Mouse (Mus musculus) forebrain, embryonic 16.5 days (tissue): Measurements from ENCODE around the gene Crebl2. TPM values are rescaled to one million over a fixed set of nuclear protein-coding genes. Genes with fewer than 3 reads are reported as not detected.

ENCODE experiments used
- ATAC-seq: fragments of 200-750 bp; cut with Nextera tagmentation; 2 replicates; pipeline ENCODE4 v1.8.0; 2017; ENCODE audit warnings: mild to moderate bottlenecking, moderate library complexity
- H3K27ac ChIP-seq: fragments of 300-500 bp; sonication (generic); 2 replicates; pipeline ENCODE4 v1.5.1; 2014; ENCODE audit warnings: low read length, control low read depth
- H3K27me3 ChIP-seq: fragments of 300-500 bp; sonication (generic); replicated peaks from 2 replicates; pipeline ENCODE4 v1.6.1; 2014; ENCODE audit warnings: low read length; ENCODE audit not compliant: control insufficient read depth, insufficient read depth
- H3K36me3 ChIP-seq: fragments of 300-500 bp; sonication (generic); 2 replicates; pipeline ENCODE4 v1.6.1; 2014; ENCODE audit not compliant: control insufficient read depth, insufficient read depth
- H3K4me1 ChIP-seq: fragments of 300-500 bp; sonication (generic); replicated peaks from 2 replicates; pipeline ENCODE4 v1.6.1; 2014; ENCODE audit warnings: low read length; ENCODE audit not compliant: control insufficient read depth, insufficient read depth
- H3K4me2 ChIP-seq: fragments of 300-500 bp; sonication (generic); 2 replicates; pipeline ENCODE4 v1.6.1; 2014; ENCODE audit warnings: mild to moderate bottlenecking, low read length, control low read depth
- H3K4me3 ChIP-seq: fragments of 300-500 bp; sonication (generic); replicated peaks from 2 replicates; pipeline ENCODE4 v1.5.1; 2014; ENCODE audit warnings: mild to moderate bottlenecking, low read length, control low read depth
- H3K9ac ChIP-seq: fragments of 300-500 bp; sonication (generic); replicated peaks from 2 replicates; pipeline ENCODE4 v1.6.1; 2014; ENCODE audit warnings: low read depth, low read length, control low read depth
- H3K9me3 ChIP-seq: fragments of 300-500 bp; sonication (generic); 2 replicates; pipeline ENCODE4 v1.6.1; 2016; ENCODE audit warnings: low read length; ENCODE audit not compliant: control insufficient read depth
- WGBS: fragments of 180-500 bp; shearing (Covaris S2); extraction: QIAGEN DNeasy Blood & Tissue Kit; methylation state at CpG from one replicate; pipeline ENCODE4 v1.1.7; 2014; 5-methylcytosine and 5-hydroxymethylcytosine counted together
- polyA plus RNA-seq: library from polyadenylated mRNA; unstranded; fragments of >200 nt; fragmentation: Nextera tagmentation; extraction: Ambion mirVana; gene quantifications from 2 replicates; pipeline ENCODE4 v1.2.1, GENCODE M21; 2015

Crebl2 gene
- polyA plus RNA-seq, 1 experiment from 2014 or later, result 4.3 TPM

DNA sequence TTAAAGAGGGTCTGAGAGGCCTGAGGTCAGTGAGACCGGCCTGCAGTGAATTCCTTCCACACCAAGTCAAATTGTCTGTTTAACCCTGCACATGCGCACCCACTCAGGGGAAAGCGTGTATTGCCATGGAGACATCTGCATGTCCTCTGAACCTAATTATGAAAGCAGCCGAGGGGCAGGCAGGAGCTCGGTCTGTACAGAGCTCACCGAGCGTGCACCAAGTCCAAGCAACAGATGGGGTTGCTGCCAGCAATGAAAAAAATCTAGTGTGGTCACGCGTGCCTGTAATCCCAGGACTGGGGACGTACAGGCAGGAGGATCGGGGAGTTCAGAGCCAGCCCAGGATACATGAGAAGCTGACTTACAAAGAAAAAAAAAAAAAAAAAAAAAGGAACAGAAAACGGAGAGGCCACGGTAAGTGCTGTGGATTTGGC lies 32.7 kb downstream of the Crebl2 start:
- no peaks in the 10 kb centered on the region for H3K27me3 ChIP-seq
- peak overlapping the region; percentile 25 for H3K4me3 ChIP-seq
- H3K9ac ChIP-seq, result peak overlapping the region; percentile 47
- peaks cover 12% of the 10 kb centered on the region for H3K4me1 ChIP-seq
- 0 out of 2 replicates have a peak, but pooled peaks cover 2% of the 10 kb centered on the region for H3K36me3 ChIP-seq
- no peaks in the 10 kb centered on the region for H3K9me3 ChIP-seq
- 7% methylated on average over 13 of the region's 13 CpGs for WGBS
- H3K27ac ChIP-seq, result peak overlapping the region; percentile 39
- H3K4me2 ChIP-seq, result peak overlapping the region; percentile 64
- ATAC-seq, result peak; percentile 62

DNA sequence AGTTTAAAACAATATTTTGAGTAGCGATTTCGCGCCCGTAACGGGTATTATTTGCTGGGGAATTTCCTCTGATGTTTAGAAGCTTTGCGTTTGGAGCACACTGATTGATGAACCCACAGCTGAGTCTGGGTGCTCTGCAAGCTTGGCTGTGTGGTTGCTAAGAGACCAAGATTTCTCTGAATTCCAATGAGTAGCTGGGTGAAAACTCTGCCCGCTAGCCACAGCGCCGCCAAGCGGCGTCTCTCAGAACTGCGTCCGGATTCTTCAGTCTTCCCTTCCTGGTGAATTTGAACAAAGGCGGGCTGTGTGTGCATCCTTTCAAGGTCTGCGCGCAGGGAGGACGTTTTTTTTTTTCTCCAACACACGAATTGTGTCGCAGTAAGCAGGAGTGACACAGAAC lies 33.2 kb downstream of the Crebl2 start:
- peak overlapping the region; percentile 64 for H3K4me2 ChIP-seq
- peak overlapping the region; percentile 25 for H3K4me3 ChIP-seq
- peak overlapping the region; percentile 47 for H3K9ac ChIP-seq
- H3K27me3 ChIP-seq, result no peaks in the 10 kb centered on the region
- 1% methylated on average over 19 of the region's 19 CpGs for WGBS
- peaks cover 12% of the 10 kb centered on the region for H3K4me1 ChIP-seq
- no peaks in the 10 kb centered on the region for H3K9me3 ChIP-seq
- peak overlapping the region; percentile 39 for H3K27ac ChIP-seq
- peaks cover 5% of the 10 kb centered on the region; the same call in 1 of the 2 replicates for H3K36me3 ChIP-seq
- peak; percentile 96 for ATAC-seq

DNA sequence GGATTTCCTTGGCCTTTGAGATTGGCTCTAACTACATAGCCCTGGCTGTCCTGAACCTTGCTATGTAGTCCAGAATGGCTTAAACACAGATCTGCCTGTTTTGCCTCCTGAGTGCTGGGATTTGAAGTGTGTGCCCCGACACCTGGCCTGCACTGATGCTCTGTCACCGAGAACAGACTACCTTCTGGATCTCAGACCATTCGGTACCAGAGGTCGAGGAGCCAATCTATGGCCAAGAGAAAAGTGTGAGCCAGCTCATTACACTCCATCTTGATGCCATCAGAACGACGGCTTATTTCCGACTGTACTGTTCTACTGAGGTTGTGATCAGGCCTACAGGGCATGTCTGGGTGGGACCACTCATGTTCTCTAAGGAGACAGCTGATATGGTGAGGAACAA lies 36.2 kb downstream of the Crebl2 start:
- no peak overlapping the region for H3K4me2 ChIP-seq
- peaks cover 22% of the 10 kb centered on the region for H3K36me3 ChIP-seq
- H3K4me1 ChIP-seq, result peaks cover 12% of the 10 kb centered on the region
- no peak overlapping the region for H3K9ac ChIP-seq
- H3K4me3 ChIP-seq, result no peak overlapping the region
- ATAC-seq, result no peak
- WGBS, result 96% methylated on average over 7 of the region's 7 CpGs
- no peaks in the 10 kb centered on the region for H3K27me3 ChIP-seq
- no peak overlapping the region for H3K27ac ChIP-seq
- H3K9me3 ChIP-seq, result no peaks in the 10 kb centered on the region

DNA sequence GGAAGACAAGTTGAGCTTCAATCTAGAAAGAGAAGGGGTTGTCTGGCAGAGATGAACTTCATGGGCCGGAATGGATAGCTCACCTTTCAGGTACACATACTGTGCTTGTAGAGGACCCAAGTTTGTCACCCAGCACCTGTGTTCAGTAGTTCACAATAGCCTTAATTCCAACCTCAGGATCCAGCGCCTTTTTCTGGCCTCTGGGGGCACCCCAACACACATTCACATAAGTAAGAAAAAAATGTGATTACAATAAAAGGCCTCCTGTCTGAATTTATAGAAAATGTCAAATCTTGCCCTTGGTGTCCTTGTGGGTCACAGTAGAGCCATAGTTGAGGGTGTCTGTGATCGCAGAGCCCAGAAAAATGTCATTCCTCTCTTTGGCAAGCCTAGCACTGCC lies 37.4 kb downstream of the Crebl2 start:
- WGBS, result 98% methylated on average over 3 of the region's 3 CpGs
- peaks cover 22% of the 10 kb centered on the region for H3K36me3 ChIP-seq
- H3K4me2 ChIP-seq, result no peak overlapping the region
- no peaks in the 10 kb centered on the region for H3K27me3 ChIP-seq
- H3K4me3 ChIP-seq, result no peak overlapping the region
- H3K9ac ChIP-seq, result no peak overlapping the region
- no peak for ATAC-seq
- H3K4me1 ChIP-seq, result peaks cover 5% of the 10 kb centered on the region
- no peak overlapping the region for H3K27ac ChIP-seq
- no peaks in the 10 kb centered on the region for H3K9me3 ChIP-seq

DNA sequence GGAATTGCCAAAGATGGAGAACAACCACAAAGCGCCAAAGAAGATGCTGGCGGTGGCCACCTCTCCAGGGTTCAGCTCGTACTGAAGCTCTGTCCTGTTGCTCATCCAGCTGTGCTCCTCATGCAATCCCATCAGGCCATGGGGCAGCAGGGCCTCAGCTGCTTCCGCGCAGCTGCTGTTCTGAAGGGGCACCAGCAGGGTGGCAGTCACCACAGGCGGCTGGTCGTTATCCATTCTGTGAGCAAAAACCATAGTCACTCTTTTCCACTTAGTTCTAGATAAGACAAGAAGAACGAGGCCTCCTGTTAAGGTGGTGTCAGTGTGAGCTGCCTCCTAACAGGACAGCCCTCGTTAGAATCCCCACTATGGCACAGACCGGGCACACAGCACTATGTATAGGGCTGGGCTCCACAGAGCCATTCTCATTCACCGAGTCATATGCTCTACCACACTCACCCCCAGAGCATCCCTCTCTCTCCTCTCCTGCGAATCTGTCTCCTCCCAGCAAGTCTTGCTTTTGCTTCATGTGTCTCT lies 40.3 kb downstream of the Crebl2 start:
- Histone ChIP-seq H3K4me1 (no peaks in the 10 kb centered on the region), H3K4me3 (no peak overlapping the region), H3K9me3 (0 out of 2 replicates have a peak, but pooled peaks cover 3% of the 10 kb centered on the region), H3K4me2 (no peak overlapping the region), H3K36me3 (peaks cover 22% of the 10 kb centered on the region), H3K9ac (no peak overlapping the region), H3K27me3 (no peaks in the 10 kb centered on the region), H3K27ac (no peak overlapping the region)
- 82% methylated on average over 12 of the region's 12 CpGs for WGBS
- ATAC-seq, result no peak

DNA sequence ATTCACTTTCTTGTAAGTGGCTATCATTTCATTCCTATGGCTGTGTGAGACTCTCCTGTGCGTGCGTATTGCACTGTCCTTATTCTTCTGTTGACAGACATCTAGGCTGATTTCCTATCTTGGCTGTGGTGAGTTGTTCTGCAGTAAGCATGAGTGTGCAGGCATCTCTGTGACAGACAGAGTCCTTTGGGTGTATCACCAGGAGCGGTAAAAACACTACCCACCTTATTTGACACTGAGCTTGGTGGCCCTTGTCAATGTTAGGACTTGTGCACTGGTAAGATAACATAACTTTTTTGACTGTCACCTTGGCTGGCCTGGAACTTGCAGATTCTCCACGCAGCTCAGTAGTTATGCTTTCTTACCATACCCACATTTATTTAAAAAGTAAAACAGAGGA lies 40.9 kb downstream of the Crebl2 start:
- no peaks in the 10 kb centered on the region for H3K27me3 ChIP-seq
- H3K9me3 ChIP-seq, result 0 out of 2 replicates have a peak, but pooled peaks cover 3% of the 10 kb centered on the region
- WGBS, result 93% methylated on average over 4 of the region's 4 CpGs
- no peak overlapping the region for H3K27ac ChIP-seq
- no peaks in the 10 kb centered on the region for H3K4me1 ChIP-seq
- peaks cover 22% of the 10 kb centered on the region for H3K36me3 ChIP-seq
- ATAC-seq, result no peak
- no peak overlapping the region for H3K4me2 ChIP-seq
- H3K9ac ChIP-seq, result no peak overlapping the region
- no peak overlapping the region for H3K4me3 ChIP-seq

DNA sequence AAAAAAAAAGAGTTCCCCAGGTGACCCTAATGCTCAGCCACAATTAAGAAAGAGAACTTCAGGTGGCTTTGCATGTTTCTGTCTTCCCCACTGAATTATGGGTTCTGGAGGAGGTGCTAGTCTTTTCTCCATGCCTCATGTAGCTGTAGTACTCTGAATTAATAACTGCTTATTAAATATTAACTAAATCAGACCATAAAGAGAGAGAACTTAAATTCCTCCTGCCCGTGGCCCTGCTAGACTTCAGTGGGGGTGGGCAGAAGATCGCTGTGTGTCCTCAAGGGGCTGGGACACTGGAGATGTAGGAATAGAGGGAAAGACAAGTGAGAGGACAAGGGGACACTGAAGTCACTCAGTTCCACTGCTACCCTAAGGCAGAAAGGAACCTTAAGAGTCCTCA lies 42.3 kb downstream of the Crebl2 start:
- WGBS, result 95% methylated on average over 2 of the region's 2 CpGs
- Histone ChIP-seq H3K36me3 (peaks cover 24% of the 10 kb centered on the region), H3K9ac (no peak overlapping the region), H3K4me2 (no peak overlapping the region), H3K9me3 (0 out of 2 replicates have a peak, but pooled peaks cover 3% of the 10 kb centered on the region), H3K4me1 (no peaks in the 10 kb centered on the region), H3K4me3 (no peak overlapping the region), H3K27ac (no peak overlapping the region), H3K27me3 (no peaks in the 10 kb centered on the region)
- ATAC-seq, result no peak

DNA sequence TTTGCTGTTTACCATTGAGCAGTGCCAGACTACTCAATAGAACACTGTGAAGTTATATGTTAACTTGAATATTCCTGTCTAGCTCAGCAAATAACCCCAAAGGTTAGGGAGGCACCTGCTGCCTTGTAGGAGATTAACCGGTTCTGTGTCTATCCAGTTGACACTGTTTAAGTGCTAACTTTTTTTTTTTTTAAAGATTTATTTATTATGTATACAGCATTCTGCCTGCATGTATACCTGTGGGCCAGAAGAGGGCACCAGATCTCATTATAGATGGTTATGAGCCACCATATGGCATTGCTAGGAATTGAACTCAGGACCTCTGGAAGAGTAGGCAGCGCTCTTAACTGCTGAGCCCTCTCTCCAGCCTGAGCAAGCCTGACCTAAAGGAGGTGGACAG lies 43.1 kb downstream of the Crebl2 start:
- Histone ChIP-seq H3K36me3 (peaks cover 22% of the 10 kb centered on the region), H3K9me3 (0 out of 2 replicates have a peak, but pooled peaks cover 3% of the 10 kb centered on the region), H3K4me1 (no peaks in the 10 kb centered on the region), H3K9ac (no peak overlapping the region), H3K4me2 (no peak overlapping the region), H3K27ac (no peak overlapping the region), H3K4me3 (no peak overlapping the region), H3K27me3 (no peaks in the 10 kb centered on the region)
- ATAC-seq, result no peak
- WGBS, result 78% methylated on average over 2 of the region's 2 CpGs

DNA sequence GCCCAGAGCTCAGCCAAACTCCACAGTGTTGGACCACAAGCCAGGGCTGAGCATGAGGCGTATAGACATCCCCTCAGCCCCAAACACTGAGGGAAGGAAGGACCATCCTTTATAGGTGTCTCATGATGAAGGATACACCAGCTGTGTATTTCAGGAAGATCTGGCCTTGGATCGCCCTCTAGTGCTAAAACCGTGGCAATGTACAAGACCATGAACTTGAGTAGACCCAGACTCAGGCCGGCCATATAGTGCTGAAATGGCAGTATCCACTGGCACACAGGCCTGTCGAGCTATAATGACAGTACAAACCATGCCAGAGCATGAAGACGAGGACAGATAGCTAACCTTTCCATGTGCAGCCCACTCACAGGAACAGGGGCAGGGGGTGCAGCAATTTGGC lies 46.8 kb downstream of the Crebl2 start:
- H3K9me3 ChIP-seq, result 0 out of 2 replicates have a peak, but pooled peaks cover 3% of the 10 kb centered on the region
- peaks cover 2% of the 10 kb centered on the region; the same call in 1 of the 2 replicates for H3K36me3 ChIP-seq
- H3K4me2 ChIP-seq, result no peak overlapping the region
- no peak overlapping the region for H3K4me3 ChIP-seq
- no peaks in the 10 kb centered on the region for H3K27me3 ChIP-seq
- H3K9ac ChIP-seq, result no peak overlapping the region
- WGBS, result 80% methylated on average over 6 of the region's 6 CpGs
- peaks cover 14% of the 10 kb centered on the region for H3K4me1 ChIP-seq
- no peak overlapping the region for H3K27ac ChIP-seq
- no peak for ATAC-seq

DNA sequence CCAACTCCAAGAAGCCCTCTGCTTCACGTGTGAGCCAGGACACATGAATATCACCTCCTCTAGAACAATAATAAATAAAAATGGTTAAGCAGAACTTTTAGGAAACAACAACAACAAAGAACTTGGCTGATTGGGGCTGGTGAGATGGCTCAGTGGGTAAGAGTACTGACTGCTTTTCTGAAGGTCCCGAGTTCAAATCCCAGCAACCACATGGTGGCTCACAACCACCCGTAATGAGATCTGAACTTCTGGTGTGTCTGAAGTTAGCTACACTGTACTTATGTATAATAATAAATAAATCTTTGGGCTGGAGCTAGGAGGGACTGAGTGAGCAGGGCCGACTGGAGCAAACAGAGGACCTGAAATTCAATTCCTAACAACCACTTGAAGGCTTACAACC lies 47.3 kb downstream of the Crebl2 start:
- peaks cover 2% of the 10 kb centered on the region; the same call in 1 of the 2 replicates for H3K36me3 ChIP-seq
- H3K4me1 ChIP-seq, result peaks cover 14% of the 10 kb centered on the region
- H3K27ac ChIP-seq, result no peak overlapping the region
- 0 out of 2 replicates have a peak, but pooled peaks cover 3% of the 10 kb centered on the region for H3K9me3 ChIP-seq
- no peak for ATAC-seq
- 92% methylated on average over 4 of the region's 4 CpGs for WGBS
- H3K9ac ChIP-seq, result no peak overlapping the region
- no peaks in the 10 kb centered on the region for H3K27me3 ChIP-seq
- no peak overlapping the region for H3K4me2 ChIP-seq
- H3K4me3 ChIP-seq, result no peak overlapping the region
